Mouse (Mus musculus) urinary bladder, postnatal 14 days (tissue): ENCODE measurements around the gene Slc2a6.

Experiments
- DNase-seq: peaks from one replicate; pipeline ENCODE4 v3.0.0; 2021; ENCODE audit warnings: low spot score

Slc2a6 gene

GRCm38 (mm10) chr2:27027618-27028436, at the start of gene Slc2a6:
Slc2a6 (minus strand) TSS chr2:27027998.
- peak; percentile 90 for DNase-seq

DNA sequence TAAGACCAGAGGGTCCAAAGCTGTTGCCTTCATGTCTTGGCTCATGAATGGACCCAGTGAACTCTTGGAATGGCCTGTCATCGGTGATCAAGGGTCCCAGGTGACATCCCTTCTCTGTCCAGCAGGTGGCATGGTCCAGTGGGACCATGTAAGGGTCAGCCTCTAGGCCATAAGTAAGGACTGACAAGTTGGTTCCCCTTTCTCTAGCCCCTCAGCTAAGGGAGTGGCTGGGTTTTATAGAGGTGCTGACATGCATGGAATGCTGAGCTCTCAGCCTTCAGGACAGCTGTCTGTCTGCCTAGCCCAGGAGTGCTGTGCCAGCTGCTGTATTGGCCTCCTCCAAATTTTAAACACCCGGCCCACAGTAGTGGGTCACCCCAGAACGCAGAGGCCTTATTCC, 47.7 kb upstream of the Slc2a6 start:
- DNase-seq = peak; percentile 41

GRCm38 (mm10) chr2:27074804-27075203, 47.0 kb upstream of the Slc2a6 start:
- DNase-seq = no peak

DNA sequence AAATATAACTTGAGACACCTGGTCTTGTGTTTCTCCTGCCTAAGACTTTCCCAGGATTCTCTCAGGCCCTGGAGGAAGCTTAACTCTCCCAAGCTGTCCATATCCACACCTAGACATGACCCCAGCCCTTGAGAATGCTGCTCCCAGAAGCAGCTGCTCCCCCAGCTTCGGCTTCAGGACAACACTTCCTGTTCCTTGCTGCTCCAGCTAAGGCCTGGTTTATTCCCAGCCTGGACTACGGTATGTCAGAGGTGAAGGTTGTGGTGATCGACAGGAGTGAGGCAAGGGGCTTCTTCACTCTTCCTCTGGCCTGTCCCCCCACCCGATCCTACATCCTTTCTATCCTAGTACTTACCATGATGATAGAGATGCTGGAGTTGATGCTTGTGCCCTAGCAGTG, 45.6 kb upstream of the Slc2a6 start:
- no peak for DNase-seq

- no peak for DNase-seq
Observed at GRCm38 (mm10) chr2:27071978-27072377, 44.2 kb upstream of the Slc2a6 start, which contains the start of gene Mymk. Mymk (minus strand) TSS chr2:27072179.

DNA sequence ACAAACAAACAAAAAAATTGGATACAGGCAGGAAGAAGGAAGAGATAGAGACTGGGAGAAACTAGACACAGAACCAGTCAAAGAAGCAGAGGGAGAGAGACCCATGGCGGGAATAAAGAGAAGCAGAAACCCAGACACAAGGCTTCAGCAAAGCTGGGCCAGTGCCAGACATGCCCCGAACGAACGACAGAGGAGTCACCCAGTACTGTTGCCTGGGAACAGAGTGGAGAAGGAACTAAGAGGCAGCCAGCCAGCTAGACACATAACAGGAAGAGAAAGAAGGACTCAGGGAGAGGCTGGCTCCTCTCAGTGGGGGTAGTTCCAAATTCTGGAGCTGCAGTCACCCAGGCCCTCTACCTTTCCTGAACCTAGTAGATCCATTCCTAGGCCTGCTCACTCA, 43.3 kb upstream of the Slc2a6 start:
- DNase-seq = peak; percentile 69

- DNase-seq = no peak
Observed at GRCm38 (mm10) chr2:27070247-27070813, 42.5 kb upstream of the Slc2a6 start.

DNA sequence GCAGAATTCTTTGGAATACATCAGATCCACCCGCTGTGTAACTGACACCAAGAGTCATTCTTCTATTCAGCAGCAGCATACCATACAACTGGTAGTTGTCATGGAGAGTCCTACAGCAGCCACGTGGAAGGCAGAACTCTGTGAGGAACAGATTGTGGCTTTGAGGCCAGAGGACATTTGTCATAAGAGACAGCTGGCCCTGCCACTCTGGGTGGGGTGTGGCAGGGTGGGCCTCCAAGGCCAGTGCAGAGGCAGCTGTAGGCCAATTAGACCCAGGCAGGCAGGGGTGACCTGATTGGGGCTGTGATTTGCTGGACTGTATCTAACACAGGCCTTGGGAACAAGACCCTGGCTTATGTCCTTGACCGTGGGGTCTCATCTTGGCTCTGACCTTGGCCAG, 41.8 kb upstream of the Slc2a6 start:
- DNase-seq = no peak

- no peak for DNase-seq
Observed at GRCm38 (mm10) chr2:27067996-27068395, 40.2 kb upstream of the Slc2a6 start.

- DNase-seq = no peak
Observed at GRCm38 (mm10) chr2:27067124-27067523, 39.3 kb upstream of the Slc2a6 start.

DNA sequence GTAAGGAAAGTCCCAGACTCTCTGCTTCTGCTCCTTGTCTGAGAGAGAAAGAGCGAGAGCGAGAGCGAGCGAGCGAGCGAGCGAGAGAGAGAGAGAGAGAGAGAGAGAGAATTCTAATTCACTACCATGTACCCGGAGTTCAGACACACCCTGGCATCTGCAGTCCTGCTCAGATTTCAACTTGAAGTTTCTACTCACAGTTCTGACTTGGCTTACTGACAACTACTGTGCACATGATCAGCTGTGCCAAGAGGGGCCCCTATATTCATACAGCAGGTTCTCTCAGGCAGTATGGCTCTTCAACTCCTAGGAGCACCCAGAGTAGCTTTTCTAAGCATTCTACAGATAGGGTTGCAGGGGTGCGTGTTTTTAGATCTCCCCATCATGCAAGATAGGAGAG, 31.4 kb upstream of the Slc2a6 start:
- no peak for DNase-seq

DNA sequence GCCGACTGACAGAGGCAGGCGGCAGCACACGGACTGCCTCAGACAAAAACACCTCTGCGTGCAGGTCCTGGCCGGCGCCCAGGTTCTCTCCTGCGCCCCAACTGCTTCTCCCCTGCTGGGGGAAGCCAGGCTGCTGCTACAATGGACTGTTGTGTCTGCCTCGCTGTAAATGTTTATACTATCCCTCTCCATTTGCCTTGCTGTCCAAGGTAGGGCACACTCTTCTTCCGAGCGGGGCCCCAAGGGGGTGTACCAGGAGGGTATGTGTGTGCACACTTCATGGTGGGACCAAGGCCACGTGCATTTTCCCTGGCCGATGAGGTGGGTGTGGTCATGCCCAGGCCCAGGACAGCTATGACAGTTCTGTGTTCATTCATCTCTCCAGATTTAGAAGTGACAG, 31.0 kb upstream of the Slc2a6 start:
- DNase-seq = no peak

DNA sequence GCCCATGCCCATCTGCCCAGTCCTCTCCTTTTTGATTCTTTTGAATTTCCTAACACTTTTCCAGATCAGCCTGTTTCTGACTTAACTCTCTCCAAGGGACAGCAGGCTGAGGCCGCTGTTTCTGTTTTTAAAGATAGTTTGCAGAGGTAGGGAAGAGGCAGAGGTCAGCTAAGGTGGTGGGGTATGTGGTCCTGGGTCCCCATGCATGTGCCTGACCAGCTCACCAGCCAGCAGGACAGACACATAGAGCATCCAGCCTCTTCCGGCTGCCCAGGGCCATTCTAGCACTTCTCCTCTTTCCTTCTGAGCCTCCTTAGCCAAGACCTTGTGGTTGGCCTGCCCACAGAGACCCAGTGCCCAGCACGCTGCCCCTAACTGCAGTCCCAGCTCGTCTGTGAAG, 30.5 kb upstream of the Slc2a6 start:
- DNase-seq = no peak

DNA sequence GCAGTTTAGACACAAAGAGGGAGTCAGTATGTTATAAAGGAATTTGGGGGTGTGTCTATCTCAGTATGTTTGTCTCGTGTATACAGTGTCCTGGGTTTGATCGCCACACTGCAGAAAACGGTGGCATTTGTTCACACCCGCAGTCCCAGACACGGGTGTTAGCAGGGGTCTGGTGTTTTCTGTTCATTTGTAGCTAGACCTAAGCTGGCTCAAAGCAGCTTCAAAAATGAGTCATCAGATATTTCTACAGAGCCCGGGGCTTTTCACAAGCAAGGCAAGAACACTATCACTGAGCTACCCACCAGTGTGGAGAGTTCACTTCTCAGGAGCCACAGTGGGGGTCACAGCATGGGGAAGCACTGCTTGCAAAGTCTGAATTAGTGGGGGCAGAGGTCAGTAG, 21.6 kb upstream of the Slc2a6 start:
- DNase-seq = no peak

- DNase-seq = peak; percentile 80
Observed at GRCm38 (mm10) chr2:27045979-27046770, 18.4 kb upstream of the Slc2a6 start.

GRCm38 (mm10) chr2:27044641-27045040, 16.8 kb upstream of the Slc2a6 start:
- no peak for DNase-seq

DNA sequence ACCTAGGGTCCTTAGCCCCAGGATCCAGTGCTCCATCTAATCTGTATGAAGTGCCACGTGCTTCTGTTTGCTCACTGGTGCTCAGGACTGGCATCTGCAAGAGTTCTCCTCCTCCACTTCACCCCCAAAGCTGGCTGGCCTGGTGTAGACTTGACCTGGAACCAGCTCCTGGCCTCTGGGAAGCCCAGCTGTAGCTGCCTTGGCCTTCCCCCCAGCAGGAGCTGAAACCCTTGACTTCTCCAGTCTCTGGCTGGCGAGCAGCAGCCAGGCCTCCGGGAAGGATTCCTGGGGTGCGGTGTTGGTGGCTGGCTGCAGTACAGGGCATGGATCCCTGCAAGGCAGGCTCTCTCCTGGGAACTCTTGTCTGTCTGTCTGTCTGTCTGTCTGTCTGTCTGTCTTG, 16.4 kb upstream of the Slc2a6 start:
- DNase-seq = no peak

- DNase-seq = peak; percentile 88
Observed at GRCm38 (mm10) chr2:27043461-27043860, 15.7 kb upstream of the Slc2a6 start.

GRCm38 (mm10) chr2:27042131-27042844, 14.5 kb upstream of the Slc2a6 start:
- no peak for DNase-seq

DNA sequence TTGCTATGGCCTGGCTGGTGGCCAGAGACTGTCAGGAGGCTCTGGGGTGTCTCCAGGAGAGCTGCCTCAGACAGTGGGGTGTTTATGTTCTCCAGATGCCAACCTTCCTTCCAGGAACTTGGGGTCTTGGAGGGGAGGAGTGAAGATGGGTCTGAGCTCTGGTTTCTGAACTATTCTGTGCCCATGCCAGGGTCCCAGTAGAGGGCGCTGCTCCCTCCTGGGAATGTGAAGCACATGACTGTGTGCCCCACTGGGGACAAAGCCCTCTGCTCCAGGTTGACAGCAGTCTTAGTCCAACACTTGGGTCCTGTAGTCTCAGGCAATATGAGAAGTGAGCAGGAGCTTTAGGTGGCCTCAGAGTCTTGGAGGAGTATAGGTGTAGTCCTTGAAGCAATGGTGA, 11.5 kb upstream of the Slc2a6 start:
- DNase-seq = no peak

GRCm38 (mm10) chr2:27038596-27038995, 10.8 kb upstream of the Slc2a6 start:
- peak; percentile 80 for DNase-seq

DNA sequence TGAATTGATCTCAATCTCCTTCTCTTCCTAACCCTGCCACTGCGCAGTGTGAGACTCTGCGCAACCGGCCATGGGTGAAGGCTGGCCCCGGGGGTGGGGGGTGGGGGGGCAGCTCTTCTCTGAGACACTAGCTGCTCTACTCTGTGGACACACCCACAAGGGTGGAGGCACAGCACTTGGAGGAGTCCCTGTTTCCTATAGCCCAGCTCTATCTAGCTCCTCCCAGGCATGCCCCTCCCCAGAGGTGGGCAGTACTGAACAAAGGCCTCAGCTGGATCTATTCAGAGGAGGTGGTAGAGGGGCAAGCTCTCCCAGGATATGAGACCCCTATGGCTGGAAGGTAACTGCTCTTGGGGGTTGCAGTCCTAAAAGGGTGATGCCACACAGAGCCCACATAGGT, 9.2 kb upstream of the Slc2a6 start:
- peak; percentile 48 for DNase-seq
